Mouse (Mus musculus) mouse trophoblast stem cell (cell line): ENCODE data around the gene Ubxn7.

Experiments used
- in situ Hi-C, 2 experiments: fragments of 300-500 bp; cut with MseI, MboI; formaldehyde crosslinking; loops; 2 replicates in 1 of 2; 3 replicates in 1 of 2; pipeline ENCODE4 v1.15.1; 2025

Ubxn7 gene

GRCm38 (mm10) chr16:32382901-32383300, 50.8 kb downstream of the Ubxn7 start:
- in situ Hi-C loops, result no loop called here

GRCm38 (mm10) chr16:32384885-32385284, 52.8 kb downstream of the Ubxn7 start:
- in situ Hi-C loops, result no loop called here

GRCm38 (mm10) chr16:32386826-32387225, 54.8 kb downstream of the Ubxn7 start:
- in situ Hi-C loops, result no loop called here

GRCm38 (mm10) chr16:32389049-32389448, 57.0 kb downstream of the Ubxn7 start:
- in situ Hi-C loops, result no loop called here

- in situ Hi-C loops, result no loop called here
Measured at GRCm38 (mm10) chr16:32389841-32390240, 57.8 kb downstream of the Ubxn7 start.

- in situ Hi-C loops, result no loop called here
Measured at GRCm38 (mm10) chr16:32390882-32391281, 58.8 kb downstream of the Ubxn7 start.

GRCm38 (mm10) chr16:32395679-32396540, 63.9 kb downstream of the Ubxn7 start:
- in situ Hi-C loops, result no loop called here

GRCm38 (mm10) chr16:32396541-32396835, 64.4 kb downstream of the Ubxn7 start:
- in situ Hi-C loops, result no loop called here

DNA sequence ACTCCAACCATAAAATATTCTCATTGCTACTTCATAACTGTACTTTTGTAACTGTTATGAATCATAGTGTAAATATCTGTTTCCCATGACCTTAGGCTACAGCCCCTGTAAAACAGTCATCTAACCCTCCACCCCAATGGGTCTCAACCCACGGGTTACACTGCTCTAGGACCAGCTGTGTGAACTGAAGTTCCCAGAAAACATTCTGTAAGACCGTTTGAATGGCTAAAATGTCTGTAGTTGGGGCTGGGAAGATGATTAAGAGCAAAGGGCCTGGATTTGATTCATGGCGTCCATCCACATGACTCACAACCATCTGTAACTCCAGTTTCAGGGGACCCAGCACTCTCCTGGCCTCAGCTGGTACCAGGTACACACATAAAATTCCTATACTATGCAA, 66.1 kb downstream of the Ubxn7 start:
- in situ Hi-C loops, result no loop called here

- in situ Hi-C loops, result no loop called here
Measured at GRCm38 (mm10) chr16:32400267-32400666, 68.2 kb downstream of the Ubxn7 start, which contains the start of gene Tm4sf19. Gene Tm4sf19 (plus strand): TSS chr16:32400506.

DNA sequence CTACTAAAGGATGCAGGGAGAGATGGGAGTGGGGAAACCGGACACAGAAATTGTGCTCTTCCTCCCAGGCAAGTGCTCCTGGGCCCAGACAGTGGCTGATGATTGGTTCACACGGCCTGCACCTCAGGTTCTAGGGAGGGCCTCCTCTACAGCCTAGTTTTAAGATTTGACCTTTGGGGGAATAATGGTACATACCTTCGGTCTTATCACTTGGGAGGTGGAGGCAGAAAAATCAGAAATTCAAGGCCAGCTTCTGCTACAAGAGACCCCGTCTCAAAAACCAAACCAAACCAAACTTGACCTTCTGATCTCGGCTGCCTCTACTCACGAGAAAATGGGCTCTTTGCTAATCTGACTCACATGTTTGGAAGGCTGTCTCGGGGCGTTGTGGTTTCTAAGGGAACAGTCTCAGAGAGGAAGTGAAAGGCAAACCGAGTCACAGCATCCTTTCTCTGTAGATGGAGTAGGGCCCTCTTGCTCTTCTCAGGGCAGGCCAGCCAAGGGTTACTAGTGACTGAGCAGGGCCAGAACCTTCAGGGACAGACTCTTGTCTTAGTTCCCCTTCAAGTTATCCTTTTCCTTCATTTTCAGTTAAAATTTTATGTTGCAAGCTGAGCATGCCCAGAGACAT, 69.4 kb downstream of the Ubxn7 start:
- in situ Hi-C loops, result no loop called here

- in situ Hi-C loops, result no loop called here
Measured at GRCm38 (mm10) chr16:32402818-32403217, 70.8 kb downstream of the Ubxn7 start.

DNA sequence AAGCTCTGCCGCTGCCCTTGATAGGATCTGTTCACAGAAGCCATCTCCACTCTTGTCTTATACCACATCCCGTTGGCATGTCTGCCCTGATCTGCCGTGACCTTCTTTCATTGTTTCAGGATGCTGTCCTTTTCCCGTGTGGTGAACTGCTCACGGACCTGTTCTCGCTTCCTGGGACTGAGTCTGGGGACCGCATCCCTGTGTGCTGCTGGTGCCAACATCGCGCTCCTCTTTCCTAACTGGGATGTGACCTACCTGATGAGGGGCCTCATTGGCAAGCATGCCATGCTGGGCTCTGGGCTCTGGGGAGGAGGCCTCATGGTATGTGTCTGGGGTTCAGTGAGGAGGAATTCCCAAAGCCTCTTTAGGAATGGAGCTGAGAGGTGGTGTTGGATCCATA, 73.7 kb downstream of the Ubxn7 start:
- in situ Hi-C loops, result no loop called here

- in situ Hi-C loops, result no loop called here
Measured at GRCm38 (mm10) chr16:32406671-32407070, 74.6 kb downstream of the Ubxn7 start.

DNA sequence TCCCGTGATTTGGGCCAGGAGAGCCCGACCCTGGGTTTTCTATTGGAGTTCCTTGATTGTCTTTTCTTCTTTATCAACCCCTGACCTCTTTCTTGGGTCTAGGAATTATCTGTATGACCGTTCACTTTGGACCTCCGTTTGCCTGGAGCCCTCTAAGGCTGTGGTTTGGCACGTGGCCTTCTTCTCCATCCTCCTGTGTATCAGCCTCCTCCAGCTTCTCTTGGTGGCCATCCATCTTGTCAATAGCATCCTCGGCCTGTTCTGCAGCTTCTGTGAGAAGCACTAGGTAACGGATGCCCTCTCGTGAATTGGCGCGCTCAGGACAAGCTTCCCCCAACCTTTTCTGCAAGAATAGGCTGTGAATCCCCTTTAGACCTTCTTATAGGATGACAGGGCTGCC, 75.7 kb downstream of the Ubxn7 start:
- in situ Hi-C loops, result no loop called here

DNA sequence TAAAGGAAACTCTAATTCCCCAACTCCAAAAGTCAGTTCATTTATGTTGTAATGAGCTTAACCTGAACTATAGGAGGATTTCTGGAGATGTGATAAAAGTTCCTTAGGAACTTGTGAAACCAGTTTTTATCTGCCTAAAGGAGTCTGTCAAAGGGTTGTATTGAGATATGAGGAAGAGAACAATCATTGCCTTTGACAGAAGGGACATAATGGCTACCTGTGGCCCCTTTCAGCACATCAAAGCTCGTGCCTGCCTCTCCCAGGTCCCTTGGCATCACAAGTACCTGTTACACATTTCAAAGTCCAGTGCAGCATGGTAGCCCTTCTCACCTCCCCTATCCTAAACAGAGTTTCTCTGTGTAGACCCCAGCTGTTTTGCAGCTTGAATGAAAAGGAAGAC, 85.4 kb downstream of the Ubxn7 start:
- in situ Hi-C loops, result no loop called here

- in situ Hi-C loops, result no loop called here
Measured at GRCm38 (mm10) chr16:32419517-32420483, 87.7 kb downstream of the Ubxn7 start, which contains the start of gene Tctex1d2. Gene Tctex1d2 (plus strand): TSS chr16:32419702.

- in situ Hi-C loops, result no loop called here
Measured at GRCm38 (mm10) chr16:32427506-32427905, 95.4 kb downstream of the Ubxn7 start.

- in situ Hi-C loops, result no loop called here
Measured at GRCm38 (mm10) chr16:32430474-32431046, 98.5 kb downstream of the Ubxn7 start, which contains the start of gene Pcyt1a. Gene Pcyt1a (plus strand): TSS chr16:32430921.

GRCm38 (mm10) chr16:32431047-32431591, 99.1 kb downstream of the Ubxn7 start:
- in situ Hi-C loops, result no loop called here

DNA sequence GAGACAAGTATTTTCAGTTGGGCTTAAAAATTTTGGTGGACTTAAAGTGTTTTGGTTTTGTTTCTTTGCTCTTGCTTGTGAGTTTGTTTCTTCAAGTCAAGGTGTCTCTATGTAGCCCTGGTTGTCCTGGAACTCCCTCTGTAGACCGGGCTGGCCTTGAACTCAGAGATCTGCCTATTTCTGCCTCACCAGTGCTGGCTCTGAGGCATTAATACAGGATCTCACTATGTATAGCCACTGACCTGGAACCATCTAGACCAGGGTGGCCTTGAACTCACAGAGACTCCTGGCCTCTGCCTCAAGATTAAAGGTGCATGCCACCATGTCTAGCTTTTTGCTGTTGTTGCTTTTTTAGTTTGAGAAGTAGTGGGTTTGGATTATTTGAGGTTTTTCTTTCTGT, 99.9 kb downstream of the Ubxn7 start:
- in situ Hi-C loops, result no loop called here
